Mouse (Mus musculus) heart, embryonic 14.5 days (tissue): ENCODE measurements at regions not wholly inside any gene's neighbourhood (a gene's known extent, or its start where the extent isn't known, plus 50 kb on each side); places are given as distances from the start of the nearest gene placed in this dataset.

Experiments
- ATAC-seq: fragments of 200-750 bp; cut with Nextera tagmentation; 2 replicates; pipeline ENCODE4 v1.8.0; 2017; ENCODE audit warnings: low read depth, moderate TSS enrichment; ENCODE audit not compliant: insufficient number of reproducible peaks, insufficient read depth, low FRiP score
- H3K27ac ChIP-seq, 2 experiments: fragments of 200-500 bp in 1 of 2; fragments of 300-500 bp in 1 of 2; sonication (generic) in 1 of 2; replicated peaks in 1 of 2; 2 replicates each; pipeline ENCODE4 v1.5.1; 2012 to 2014; ENCODE audit warnings: low read depth in 2 of 2, low read length in 2 of 2, control low read depth in 1 of 2, mild to moderate bottlenecking in 1 of 2, mixed read lengths in 1 of 2; ENCODE audit not compliant: control insufficient read depth in 1 of 2, insufficient read depth in 1 of 2
- H3K27me3 ChIP-seq: fragments of 300-500 bp; sonication (generic); 2 replicates; pipeline ENCODE4 v1.6.1; 2014; ENCODE audit warnings: mild to moderate bottlenecking, low read length, control low read depth; ENCODE audit not compliant: control insufficient read depth, insufficient read depth
- H3K36me3 ChIP-seq: fragments of 300-500 bp; sonication (generic); 2 replicates; pipeline ENCODE4 v1.6.1; 2014; ENCODE audit warnings: mild to moderate bottlenecking, control low read depth, low read length, mixed read lengths; ENCODE audit not compliant: control insufficient read depth, insufficient read depth
- H3K4me1 ChIP-seq, 2 experiments: fragments of 200-500 bp in 1 of 2; fragments of 300-500 bp in 1 of 2; sonication (generic) in 1 of 2; 2 replicates each; pipeline ENCODE4 v1.6.1; 2012 to 2014; ENCODE audit warnings: low read length in 2 of 2, control low read depth in 1 of 2, mixed read lengths in 1 of 2; ENCODE audit not compliant: control insufficient read depth in 2 of 2, insufficient read depth in 2 of 2
- H3K4me2 ChIP-seq: fragments of 300-500 bp; sonication (generic); 2 replicates; pipeline ENCODE4 v1.6.1; 2014; ENCODE audit warnings: mild to moderate bottlenecking, low read length
- H3K4me3 ChIP-seq, 2 experiments: fragments of 200-500 bp in 1 of 2; fragments of 300-500 bp in 1 of 2; sonication (generic) in 1 of 2; 2 replicates each; pipeline ENCODE4 v1.5.1; 2012 to 2014; ENCODE audit warnings: low read length in 2 of 2, mild to moderate bottlenecking in 2 of 2, control low read depth in 1 of 2, low read depth in 1 of 2, moderate library complexity in 1 of 2; ENCODE audit not compliant: control insufficient read depth in 1 of 2, insufficient read depth in 1 of 2
- H3K9ac ChIP-seq: fragments of 300-500 bp; sonication (generic); 2 replicates; pipeline ENCODE4 v1.6.1; 2014; ENCODE audit warnings: mild to moderate bottlenecking, low read length
- H3K9me3 ChIP-seq: fragments of 300-500 bp; sonication (generic); 2 replicates; pipeline ENCODE4 v1.6.1; 2016; ENCODE audit warnings: low read length, control low read depth; ENCODE audit not compliant: control insufficient read depth
- WGBS: fragments of 180-500 bp; shearing (Covaris S2); extraction: QIAGEN DNeasy Blood & Tissue Kit; methylation state at CpG from one replicate; pipeline ENCODE4 v1.1.7; 2014; 5-methylcytosine and 5-hydroxymethylcytosine counted together

DNA sequence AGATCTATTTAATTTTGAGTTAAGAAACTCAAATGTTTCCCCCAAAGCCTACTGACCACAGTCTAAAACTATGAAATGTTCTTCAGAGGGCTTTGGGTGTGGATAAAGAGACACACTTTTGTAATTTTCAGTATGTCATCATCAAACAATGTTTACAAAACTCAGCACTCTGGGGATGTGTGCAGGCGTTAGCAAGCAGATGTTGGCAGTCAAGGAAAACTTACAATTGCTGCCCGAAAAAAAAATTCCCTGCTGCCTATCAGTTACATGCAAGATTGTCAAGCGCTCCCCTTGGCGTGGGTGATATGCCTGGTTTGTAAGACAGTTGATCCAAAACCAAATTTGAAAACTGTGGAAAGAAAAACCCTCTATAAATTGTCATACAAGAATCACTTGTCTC lies 154.6 kb upstream of the Fn1 start:
- H3K4me3 ChIP-seq: no peak overlapping the region
- no peak for ATAC-seq
- H3K9me3 ChIP-seq: 0 out of 2 replicates have a peak, but pooled peaks cover 2% of the 10 kb centered on the region
- no peaks in the 10 kb centered on the region for H3K36me3 ChIP-seq
- no peaks in the 10 kb centered on the region for H3K27me3 ChIP-seq
- H3K9ac ChIP-seq: no peak overlapping the region
- no peak overlapping the region for H3K4me2 ChIP-seq
- peaks cover 0 to 7% of the 10 kb centered on the region in 2 experiments; a peak in 1 of 4 replicates for H3K4me1 ChIP-seq
- no peak overlapping the region for H3K27ac ChIP-seq
- WGBS: 37% methylated on average over 4 of the region's 4 CpGs

DNA sequence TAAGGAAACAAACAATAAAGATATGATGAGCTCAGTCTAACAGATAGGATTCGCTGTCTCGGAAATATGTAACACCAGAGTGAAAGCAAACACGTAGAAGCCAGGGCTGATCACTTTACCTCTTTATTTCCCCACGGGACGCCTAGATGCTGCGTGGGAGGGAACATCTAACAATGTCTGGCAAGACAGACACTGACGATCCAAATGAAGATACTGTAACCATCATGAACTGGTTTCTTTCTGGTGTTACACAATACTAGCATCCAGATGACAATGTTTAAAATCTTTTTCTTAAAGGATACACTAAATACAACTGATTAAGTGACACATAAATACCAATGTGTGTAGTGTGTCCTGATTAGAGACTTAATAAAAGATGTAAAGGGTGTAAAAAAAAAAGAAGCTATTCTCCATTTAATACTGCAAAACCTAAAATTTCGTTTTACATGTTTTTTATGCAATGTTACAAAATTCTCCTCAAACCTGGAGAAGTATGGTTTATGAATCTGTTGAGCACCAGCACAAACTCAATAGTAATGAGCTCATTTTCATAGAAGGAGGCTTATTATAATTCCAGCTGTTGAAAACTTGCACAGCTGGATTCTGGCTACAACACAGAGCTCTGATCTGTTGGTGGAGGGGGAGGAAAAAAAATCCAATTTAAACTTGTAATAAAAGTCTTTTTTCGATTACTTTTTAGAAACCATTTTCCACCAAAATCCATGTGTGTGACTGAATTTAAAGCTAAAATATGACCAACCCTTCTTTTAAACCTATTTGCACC lies 148.5 kb upstream of the Fn1 start:
- H3K36me3 ChIP-seq: no peaks in the 10 kb centered on the region
- ATAC-seq: no peak
- H3K4me1 ChIP-seq: peaks cover 6 to 15% of the 10 kb centered on the region in 2 experiments
- WGBS: 68% methylated on average over 9 of the region's 9 CpGs
- no peak overlapping the region for H3K4me3 ChIP-seq
- H3K9ac ChIP-seq: no peak overlapping the region
- H3K27ac ChIP-seq: no peak overlapping the region
- H3K27me3 ChIP-seq: no peaks in the 10 kb centered on the region
- no peak overlapping the region for H3K4me2 ChIP-seq
- no peaks in the 10 kb centered on the region for H3K9me3 ChIP-seq

DNA sequence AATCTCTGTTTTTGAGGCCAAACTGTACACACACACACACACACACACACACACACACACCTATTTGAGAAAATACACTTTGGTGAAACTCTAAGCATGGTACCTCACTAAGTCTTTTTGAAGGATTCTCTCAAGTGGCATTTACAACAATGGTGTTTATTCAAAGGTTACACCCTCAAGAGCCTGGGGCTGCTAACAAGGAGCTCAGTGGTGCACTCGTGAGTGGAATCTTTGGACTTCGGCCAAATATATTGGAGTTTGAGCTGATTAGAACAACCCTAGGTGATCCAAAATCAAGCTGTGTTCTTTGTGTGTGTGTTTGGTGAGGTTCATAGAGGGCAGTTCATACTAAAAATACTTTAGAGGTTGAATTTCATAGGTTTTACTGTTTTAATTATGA lies 147.6 kb upstream of the Fn1 start:
- 33% methylated on average over 2 of the region's 2 CpGs for WGBS
- Histone ChIP-seq H3K36me3 (no peaks in the 10 kb centered on the region), H3K4me1 (peaks cover 6 to 15% of the 10 kb centered on the region in 2 experiments), H3K4me2 (no peak overlapping the region), H3K9me3 (no peaks in the 10 kb centered on the region), H3K9ac (no peak overlapping the region), H3K27ac (no peak overlapping the region), H3K4me3 (no peak overlapping the region), H3K27me3 (no peaks in the 10 kb centered on the region)
- ATAC-seq: no peak

- no peak for ATAC-seq
- H3K36me3 ChIP-seq: no peaks in the 10 kb centered on the region
- H3K4me3 ChIP-seq: no peak overlapping the region
- peaks cover 6 to 15% of the 10 kb centered on the region in 2 experiments for H3K4me1 ChIP-seq
- no peak overlapping the region for H3K27ac ChIP-seq
- H3K9me3 ChIP-seq: no peaks in the 10 kb centered on the region
- no peaks in the 10 kb centered on the region for H3K27me3 ChIP-seq
- WGBS: 69% methylated on average over 9 of the region's 9 CpGs
- no peak overlapping the region for H3K9ac ChIP-seq
- H3K4me2 ChIP-seq: no peak overlapping the region
These were observed 145.6 kb upstream of the Fn1 start for GRCm38 (mm10) chr1:71798636-71799035.

DNA sequence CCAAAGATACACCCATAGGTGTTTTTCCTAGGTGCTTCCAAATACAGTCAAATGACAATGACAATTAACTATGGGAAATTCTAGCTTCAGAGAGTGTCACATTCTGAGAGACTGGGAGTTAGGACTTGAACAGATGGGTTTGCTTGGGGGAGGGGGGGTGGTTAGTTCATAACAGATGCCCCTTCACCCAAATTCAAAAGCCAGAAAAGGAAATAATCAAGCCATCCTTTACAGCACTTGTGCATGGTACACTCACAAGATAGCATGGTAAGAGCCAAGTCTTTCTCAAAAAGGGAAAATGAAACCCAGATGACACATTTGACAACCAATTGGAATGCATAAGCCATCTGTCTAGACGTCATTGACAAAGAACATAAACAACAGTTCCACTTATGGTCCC lies 135.4 kb upstream of the Fn1 start:
- H3K4me2 ChIP-seq: no peak overlapping the region
- 54% methylated on average over 1 of the region's 1 CpGs for whole genome bisulfite sequencing
- ATAC-seq: no peak

GRCm38 (mm10) chr1:71784880-71785279 lies 131.9 kb upstream of the Fn1 start:
- no peak overlapping the region for H3K4me2 ChIP-seq
- no peak for ATAC-seq

More for the DNA sequence above, 135.4 kb upstream of the Fn1 start:
- H3K4me1 ChIP-seq: no peaks in the 10 kb centered on the region
- no peaks in the 10 kb centered on the region for H3K9me3 ChIP-seq
- H3K9ac ChIP-seq: no peak overlapping the region
- H3K36me3 ChIP-seq: no peaks in the 10 kb centered on the region
- H3K4me3 ChIP-seq: no peak overlapping the region
- no peak overlapping the region for H3K27ac ChIP-seq
- no peaks in the 10 kb centered on the region for H3K27me3 ChIP-seq

DNA sequence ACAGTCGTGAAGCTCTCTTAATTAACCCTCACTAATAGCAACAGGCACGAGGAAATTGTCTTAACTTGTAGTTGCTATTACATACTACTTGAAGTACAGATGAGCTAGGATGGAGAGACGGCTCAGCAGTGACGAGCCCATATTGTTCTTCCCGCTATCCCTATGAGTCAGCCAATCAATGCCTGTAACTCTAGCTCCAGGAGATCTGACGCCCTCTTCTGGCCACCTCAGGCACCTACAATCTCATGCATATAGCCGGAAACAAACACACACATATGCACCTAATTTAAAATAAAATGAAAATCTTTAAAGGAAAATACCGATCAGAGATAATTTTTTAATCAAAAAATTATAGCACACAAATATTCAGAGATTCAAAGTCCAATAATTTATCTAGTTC lies 125.3 kb upstream of the Fn1 start:
- H3K4me3 ChIP-seq: no peak overlapping the region
- H3K9me3 ChIP-seq: no peaks in the 10 kb centered on the region
- H3K27ac ChIP-seq: no peak overlapping the region
- H3K9ac ChIP-seq: no peak overlapping the region
- H3K27me3 ChIP-seq: no peaks in the 10 kb centered on the region
- ATAC-seq: no peak
- H3K36me3 ChIP-seq: no peaks in the 10 kb centered on the region
- H3K4me2 ChIP-seq: no peak overlapping the region
- H3K4me1 ChIP-seq: no peaks in the 10 kb centered on the region
- 87% methylated on average over 8 of the region's 8 CpGs for WGBS

More at GRCm38 (mm10) chr1:71784880-71785279, 131.9 kb upstream of the Fn1 start:
- no peaks in the 10 kb centered on the region for H3K4me1 ChIP-seq
- H3K9me3 ChIP-seq: no peaks in the 10 kb centered on the region
- no peaks in the 10 kb centered on the region for H3K36me3 ChIP-seq
- no peak overlapping the region for H3K4me3 ChIP-seq
- H3K9ac ChIP-seq: no peak overlapping the region
- no peaks in the 10 kb centered on the region for H3K27me3 ChIP-seq
- H3K27ac ChIP-seq: no peak overlapping the region
- WGBS: 82% methylated on average over 2 of the region's 2 CpGs
